Comparison of ENCODE assay signal across 1 mouse cellular context in the genomic region with DNA sequence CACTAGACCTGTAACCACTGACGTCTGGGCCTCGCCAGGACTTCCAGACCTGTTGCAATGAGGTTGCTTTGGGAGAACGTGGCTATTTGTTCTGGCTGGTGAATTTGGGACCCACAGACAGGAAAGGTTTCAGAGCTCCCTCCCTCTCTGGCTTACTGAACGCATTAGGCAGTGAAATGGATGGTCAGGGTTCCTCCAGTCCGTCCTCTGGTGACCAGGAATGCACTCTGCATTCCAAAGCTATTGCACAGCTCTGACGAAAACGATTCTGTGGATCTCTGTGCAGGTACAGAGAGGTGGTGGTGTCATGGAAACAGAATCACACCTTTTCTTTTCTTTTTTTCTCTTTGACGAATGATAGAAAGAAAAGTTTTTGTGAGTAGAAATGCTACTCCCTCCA.
TF ChIP-seq lines count a peak whose summit lies in the region.

No protein-coding gene starts in this region.

TF ChIP-seq in MEL, 35 proteins besides CTCF, POLR2A, EP300 and RAD21 (continued from another document):
- TF ChIP-seq POLR2AphosphoS2 (IDR thresholded peaks at IDR 0.05; ENCODE audit: low read length) (no peak), TBP (IDR thresholded peaks at IDR 0.05; ENCODE audit: low read depth, low read length) (no peak), MXI1 (IDR thresholded peaks at IDR 0.05; ENCODE audit: low read depth, low read length) (no peak), MYC (IDR thresholded peaks at IDR 0.05; ENCODE audit: low read depth, low read length) (no peak), KAT2A (conservative IDR thresholded peaks at IDR 0.05; ENCODE audit: low read depth, low read length) (no peak), TAL1 (IDR thresholded peaks at IDR 0.05; ENCODE audit: low read length) (no peak), MYB (IDR thresholded peaks at IDR 0.05; ENCODE audit: low read depth, low read length) (no peak), JUND (IDR thresholded peaks at IDR 0.05; ENCODE audit: low read depth, low read length) (no peak)
